Mouse (Mus musculus) CH12.LX (cell line): ENCODE data around the gene Bcl9l. TPM values are rescaled to one million over a fixed set of nuclear protein-coding genes. Genes with fewer than 3 reads are reported as not detected.

Source experiments
- DNase-seq: peaks from one replicate; pipeline ENCODE4 v3.0.0-alpha.2; 2013; ENCODE audit errors: extremely low read depth
- H3K27ac ChIP-seq: 2 replicates; pipeline ENCODE4 v1.5.1; 2012; ENCODE audit warnings: low read depth, mild to moderate bottlenecking, control low read depth, moderate library complexity; ENCODE audit not compliant: insufficient read depth
- H3K27me3 ChIP-seq: replicated peaks from 2 replicates; pipeline ENCODE3; 2012; ENCODE audit warnings: inconsistent platforms
- H3K36me3 ChIP-seq, 2 experiments: replicated peaks in 1 of 2; 2 replicates each; pipeline versions ENCODE3 to v1.6.1; 2012; ENCODE audit warnings: inconsistent platforms in 1 of 2, low read length in 1 of 2, mild to moderate bottlenecking in 1 of 2, mixed read lengths in 1 of 2, moderate library complexity in 1 of 2; ENCODE audit not compliant: control insufficient read depth in 1 of 2, insufficient read depth in 1 of 2
- H3K4me1 ChIP-seq, 2 experiments: 2 replicates each; pipeline ENCODE4 v1.6.1; 2012; ENCODE audit warnings: inconsistent platforms in 1 of 2, moderate library complexity in 1 of 2; ENCODE audit not compliant: insufficient read depth in 2 of 2, control insufficient read depth in 1 of 2
- H3K4me2 ChIP-seq: 2 replicates; pipeline ENCODE4 v1.6.1; 2012; ENCODE audit warnings: low read depth, mild to moderate bottlenecking, control low read depth; ENCODE audit not compliant: poor library complexity, insufficient read depth, severe bottlenecking
- H3K4me3 ChIP-seq, 3 experiments: fragments of 150-350 bp in 1 of 3; sonication (generic) in 1 of 3; replicated peaks in 1 of 3; 2 replicates each; pipeline versions ENCODE3 to v1.5.1; 2011 to 2012; ENCODE audit warnings: low read depth in 2 of 3, low read length in 2 of 3, mild to moderate bottlenecking in 2 of 3, moderate library complexity in 2 of 3, control low read depth in 1 of 3, improper control_type of control experiment in 1 of 3, inconsistent platforms in 1 of 3, mixed read lengths in 1 of 3; ENCODE audit not compliant: poor library complexity in 1 of 3
- H3K79me2 ChIP-seq: replicated peaks from 2 replicates; pipeline ENCODE4 v1.6.1; 2012; ENCODE audit warnings: mild to moderate bottlenecking, moderate library complexity; ENCODE audit not compliant: control insufficient read depth, poor library complexity, insufficient read depth, severe bottlenecking; ENCODE audit errors: extremely low read depth
- H3K9ac ChIP-seq: 2 replicates; pipeline ENCODE4 v1.6.1; 2012; ENCODE audit warnings: low read depth, mild to moderate bottlenecking, control low read depth, moderate library complexity; ENCODE audit not compliant: insufficient read depth
- H3K9me3 ChIP-seq: replicated peaks from 2 replicates; pipeline ENCODE3; 2012; ENCODE audit warnings: low read length, inconsistent platforms, mixed read lengths
- BHLHE40 ChIP-seq: IDR thresholded peaks from 2 replicates; pipeline ENCODE4 v1.6.1; 2011; ENCODE audit warnings: mild to moderate bottlenecking, low read depth, low read length, improper control_type of control experiment
- CHD1 ChIP-seq: IDR thresholded peaks from 2 replicates; pipeline ENCODE4 v1.6.1; 2012; ENCODE audit warnings: low read depth, low read length, improper control_type of control experiment, inconsistent platforms
- CHD2 ChIP-seq: IDR thresholded peaks from 2 replicates; pipeline ENCODE4 v1.6.1; 2011; ENCODE audit warnings: low read length, improper control_type of control experiment
- CTCF ChIP-seq, 2 experiments: IDR thresholded peaks in 1 of 2; conservative IDR thresholded peaks in 1 of 2; 2 replicates each; pipeline ENCODE4 v1.5.1; 2011 to 2012; ENCODE audit warnings: low read depth in 2 of 2, low read length in 2 of 2, improper control_type of control experiment in 1 of 2, inconsistent platforms in 1 of 2, mild to moderate bottlenecking in 1 of 2, moderate library complexity in 1 of 2
- E2F4 ChIP-seq: IDR thresholded peaks from 2 replicates; pipeline ENCODE4 v1.6.1; 2011; ENCODE audit warnings: low read depth, low read length, improper control_type of control experiment; ENCODE audit not compliant: insufficient replicate concordance
- EP300 ChIP-seq: IDR thresholded peaks from 2 replicates; pipeline ENCODE4 v1.6.1; 2011; ENCODE audit warnings: low read length, improper control_type of control experiment
- HCFC1 ChIP-seq: IDR thresholded peaks from 2 replicates; pipeline ENCODE4 v1.6.1; 2012; ENCODE audit warnings: low read depth, mild to moderate bottlenecking, inconsistent platforms, low read length, improper control_type of control experiment
- JUN ChIP-seq: IDR thresholded peaks from 2 replicates; pipeline ENCODE4 v1.6.1; 2011; ENCODE audit warnings: low read depth, mild to moderate bottlenecking, low read length, improper control_type of control experiment, moderate library complexity; ENCODE audit not compliant: insufficient read depth
- KAT2A ChIP-seq: IDR thresholded peaks from 2 replicates; pipeline ENCODE4 v1.6.1; 2012; ENCODE audit warnings: low read length, improper control_type of control experiment, inconsistent platforms; ENCODE audit not compliant: insufficient replicate concordance
- MAFK ChIP-seq: IDR thresholded peaks from 2 replicates; pipeline ENCODE4 v1.6.1; 2011; ENCODE audit warnings: low read length, improper control_type of control experiment; ENCODE audit not compliant: insufficient replicate concordance
- MAZ ChIP-seq: IDR thresholded peaks from 2 replicates; pipeline ENCODE4 v1.6.1; 2012; ENCODE audit warnings: low read depth, mild to moderate bottlenecking, inconsistent platforms, low read length, improper control_type of control experiment, moderate library complexity
- MEF2A ChIP-seq: IDR thresholded peaks from 2 replicates; pipeline ENCODE4 v1.6.1; 2014; ENCODE audit warnings: low read depth, mild to moderate bottlenecking, inconsistent platforms, low read length, improper control_type of control experiment, borderline replicate concordance
- NELFE ChIP-seq: IDR thresholded peaks from 2 replicates; pipeline ENCODE4 v1.6.1; 2011; ENCODE audit warnings: low read depth, low read length, improper control_type of control experiment
- NRF1 ChIP-seq: IDR thresholded peaks from 2 replicates; pipeline ENCODE4 v1.6.1; 2014; ENCODE audit warnings: low read depth, mild to moderate bottlenecking, inconsistent platforms, low read length, improper control_type of control experiment, moderate library complexity
- RAD21 ChIP-seq: IDR thresholded peaks from 2 replicates; pipeline ENCODE4 v1.6.1; 2011; ENCODE audit warnings: low read depth, mild to moderate bottlenecking, low read length, improper control_type of control experiment, moderate library complexity
- RCOR1 ChIP-seq: conservative IDR thresholded peaks from 2 replicates; pipeline ENCODE4 v1.6.1; 2012; ENCODE audit warnings: low read depth, mild to moderate bottlenecking, inconsistent platforms, low read length, improper control_type of control experiment
- SIN3A ChIP-seq: IDR thresholded peaks from 2 replicates; pipeline ENCODE4 v1.6.1; 2012; ENCODE audit warnings: low read length, improper control_type of control experiment, inconsistent platforms
- SMC3 ChIP-seq: IDR thresholded peaks from 2 replicates; pipeline ENCODE4 v1.6.1; 2011; ENCODE audit warnings: low read depth, low read length, improper control_type of control experiment
- USF1 ChIP-seq: IDR thresholded peaks from 2 replicates; pipeline ENCODE4 v1.6.1; 2014; ENCODE audit warnings: low read depth, mild to moderate bottlenecking, inconsistent platforms, low read length, improper control_type of control experiment
- ZC3H11A ChIP-seq: IDR thresholded peaks from 2 replicates; pipeline ENCODE4 v1.6.1; 2012; ENCODE audit warnings: low read depth, mild to moderate bottlenecking, inconsistent platforms, low read length, improper control_type of control experiment
- ZMIZ1 ChIP-seq: IDR thresholded peaks from 2 replicates; pipeline ENCODE4 v1.6.1; 2012; ENCODE audit warnings: low read depth, mild to moderate bottlenecking, inconsistent platforms, low read length, improper control_type of control experiment
- dilution Hi-C: fragments of 300-500 bp; cut with MboI; formaldehyde crosslinking; loops from 2 replicates; pipeline ENCODE4 v1.14.3; 2020; ENCODE audit warnings: low sequenced_read_pairs; ENCODE audit not compliant: extremely low pct_unique_long_range_greater_than_20kb, extremely low pct_ligation_motif_present
- in situ Hi-C: fragments of 300-500 bp; cut with MboI; formaldehyde crosslinking; loops from 3 replicates; pipeline ENCODE4 v1.14.3; 2019; ENCODE audit warnings: low sequenced_read_pairs, low pct_ligation_motif_present, low pct_unique_long_range_greater_than_20kb, mixed read lengths
- polyA plus RNA-seq: library from polyadenylated mRNA; unstranded; fragments of >175 nt; gene quantifications from 2 replicates; pipeline ENCODE4 v1.2.1, GENCODE M21; 2012; ENCODE audit warnings: low read depth; ENCODE audit not compliant: insufficient read length
- total RNA-seq, 2 experiments: library from RNA; depleted of rRNA; stranded (reverse); fragments of 300-350 nt in 1 of 2; fragments of >200 nt in 1 of 2; gene quantifications; 2 replicates each; pipeline ENCODE4 v1.2.3; 2012 to 2014

Gene Bcl9l
- total and polyA plus RNA-seq, 3 experiments = 0.67 to 7.5 (median 1.6) TPM

DNA sequence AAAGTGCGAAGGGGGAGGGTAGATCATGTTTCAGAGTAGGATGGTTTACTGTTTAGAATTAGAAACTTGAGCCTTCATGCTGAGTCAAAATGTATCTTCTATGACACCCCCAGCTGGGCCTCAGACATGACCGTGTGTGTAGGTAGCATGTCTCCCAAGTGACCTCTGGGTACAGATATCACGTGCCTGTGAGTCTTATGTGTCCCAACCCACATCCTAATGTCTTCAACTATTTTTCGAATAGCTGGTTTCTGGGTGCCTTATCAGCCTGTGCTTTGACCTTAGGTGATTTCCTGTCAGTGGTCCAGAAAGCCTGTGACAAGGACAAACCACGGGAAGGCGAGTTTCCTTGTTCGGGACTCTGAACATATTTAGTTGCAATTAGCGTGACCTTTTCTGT is 45.7 kb downstream of the Bcl9l start (continued):
- TF ChIP-seq USF1 = peak; percentile 38
- TF ChIP-seq MEF2A = peak; percentile 78; the same call in 1 of the 2 replicates
- TF ChIP-seq MAZ = 0 out of 2 replicates have a peak, but pooled peaks have one; percentile 55
- TF ChIP-seq KAT2A = no peak

DNA sequence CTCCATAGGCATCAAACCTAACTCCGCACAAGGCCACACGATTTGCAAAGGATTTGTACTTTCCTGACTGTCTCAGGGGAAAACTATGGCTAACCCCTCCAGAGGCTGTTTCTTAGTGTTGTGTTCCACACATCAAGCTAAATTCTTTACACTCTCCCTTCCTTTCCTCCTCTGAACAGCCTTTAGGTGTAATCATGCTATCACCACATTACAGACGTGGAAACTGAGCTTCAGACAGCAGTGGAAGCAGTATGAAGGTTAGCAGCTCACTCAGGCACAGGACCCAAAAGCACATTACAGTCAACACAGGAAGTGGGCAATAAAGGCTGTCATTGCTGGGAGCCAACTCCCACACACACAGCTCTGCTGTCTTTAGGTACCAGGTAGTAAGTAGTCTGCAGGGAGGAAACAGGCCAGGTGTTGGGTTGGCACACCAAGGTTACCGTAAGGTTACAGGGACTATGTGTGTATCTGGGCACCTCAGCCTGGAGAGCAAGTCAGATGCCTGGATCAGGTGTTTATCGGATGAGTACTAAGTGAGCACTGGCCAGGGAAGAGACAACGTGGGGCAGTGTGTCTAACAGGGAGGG is 50.5 kb downstream of the Bcl9l start:
- Histone ChIP-seq H3K4me2 (no peak overlapping the region), H3K79me2 (no peaks in the 10 kb centered on the region), H3K36me3 (no peaks in the 10 kb centered on the region), H3K9ac (no peak overlapping the region), H3K4me3 (no peak overlapping the region), H3K27ac (no peak overlapping the region), H3K27me3 (no peaks in the 10 kb centered on the region), H3K4me1 (peaks cover 28 to 49% of the 10 kb centered on the region in 2 experiments), H3K9me3 (peaks cover 5% of the 10 kb centered on the region)
- dilution Hi-C loops = no loop called here
- in situ Hi-C loops = no loop called here
- DNase-seq = no peak
- TF ChIP-seq ZC3H11A = no peak
- TF ChIP-seq MAFK = no peak
- TF ChIP-seq CHD2 = no peak
- no peak for TF ChIP-seq MEF2A
- no peak for TF ChIP-seq EP300
- no peak for TF ChIP-seq CTCF (conservative IDR thresholded peaks at IDR 0.05 in 1 of 2, IDR thresholded peaks at IDR 0.05 in 1 of 2; ENCODE audit: low read depth in 2 of 2, low read length in 2 of 2)
- TF ChIP-seq RAD21 = no peak
- no peak for TF ChIP-seq E2F4
- TF ChIP-seq NELFE = no peak
- no peak for TF ChIP-seq RCOR1
- no peak for TF ChIP-seq ZMIZ1
- no peak for TF ChIP-seq CHD1
- TF ChIP-seq NRF1 = no peak
- no peak for TF ChIP-seq MAZ
- TF ChIP-seq SMC3 = no peak
- no peak for TF ChIP-seq SIN3A
- TF ChIP-seq JUN = no peak
- no peak for TF ChIP-seq HCFC1
- TF ChIP-seq BHLHE40 = no peak
